Mouse (Mus musculus): ENCODE data around the gene Crebrf.

The Crebrf gene

GRCm38 (mm10) chr17:26705463-26706359 is 9.7 kb upstream of the Crebrf start:
- no peak for DNase-seq (ENCODE audit: low read depth, low spot score)

- no peak for DNase-seq (ENCODE audit: low read depth, low spot score)
These were observed 8.4 kb upstream of the Crebrf start for GRCm38 (mm10) chr17:26707066-26707465.

- DNase-seq (ENCODE audit: low read depth, low spot score), result no peak
These were observed 7.0 kb upstream of the Crebrf start for GRCm38 (mm10) chr17:26708499-26708898.

GRCm38 (mm10) chr17:26708993-26709590 is 6.4 kb upstream of the Crebrf start:
- no peak for DNase-seq (ENCODE audit: low read depth, low spot score)

- DNase-seq (ENCODE audit: low read depth, low spot score), result no peak
These were observed 5.4 kb upstream of the Crebrf start for GRCm38 (mm10) chr17:26710049-26710448.

GRCm38 (mm10) chr17:26715916-26716717 is 667 bp downstream of the Crebrf start:
- DNase-seq (ENCODE audit: low read depth, low spot score), result peak; percentile 96

- no peak for DNase-seq (ENCODE audit: low read depth, low spot score)
These were observed 2.4 kb downstream of the Crebrf start for GRCm38 (mm10) chr17:26717868-26718267.

GRCm38 (mm10) chr17:26719405-26719804 is 4.0 kb downstream of the Crebrf start:
- no peak for DNase-seq (ENCODE audit: low read depth, low spot score)

GRCm38 (mm10) chr17:26721802-26722201 is 6.4 kb downstream of the Crebrf start:
- DNase-seq (ENCODE audit: low read depth, low spot score), result no peak

- DNase-seq (ENCODE audit: low read depth, low spot score), result no peak
These were observed 9.3 kb downstream of the Crebrf start for GRCm38 (mm10) chr17:26724790-26725189.

- DNase-seq (ENCODE audit: low read depth, low spot score), result no peak
These were observed 11.2 kb downstream of the Crebrf start for GRCm38 (mm10) chr17:26726674-26727073.

- no peak for DNase-seq (ENCODE audit: low read depth, low spot score)
These were observed 11.8 kb downstream of the Crebrf start for GRCm38 (mm10) chr17:26727110-26727755.

GRCm38 (mm10) chr17:26742581-26742980 is 27.1 kb downstream of the Crebrf start:
- DNase-seq (ENCODE audit: low read depth, low spot score), result no peak

GRCm38 (mm10) chr17:26743294-26743693 is 27.8 kb downstream of the Crebrf start:
- no peak for DNase-seq (ENCODE audit: low read depth, low spot score)

GRCm38 (mm10) chr17:26749975-26750374 is 34.5 kb downstream of the Crebrf start:
- no peak for DNase-seq (ENCODE audit: low read depth, low spot score)

- no peak for DNase-seq (ENCODE audit: low read depth, low spot score)
These were observed 36.8 kb downstream of the Crebrf start for GRCm38 (mm10) chr17:26752297-26752696.

GRCm38 (mm10) chr17:26753476-26753875 is 38.0 kb downstream of the Crebrf start:
- no peak for DNase-seq (ENCODE audit: low read depth, low spot score)

GRCm38 (mm10) chr17:26767100-26767753 is 51.8 kb downstream of the Crebrf start:
- DNase-seq (ENCODE audit: low read depth, low spot score), result no peak

- no peak for DNase-seq (ENCODE audit: low read depth, low spot score)
These were observed 52.3 kb downstream of the Crebrf start for GRCm38 (mm10) chr17:26767754-26768124.

GRCm38 (mm10) chr17:26776211-26776610 is 60.8 kb downstream of the Crebrf start:
- no peak for DNase-seq (ENCODE audit: low read depth, low spot score)

GRCm38 (mm10) chr17:26778001-26778400 is 62.6 kb downstream of the Crebrf start:
- no peak for DNase-seq (ENCODE audit: low read depth, low spot score)
